Mouse (Mus musculus) embryonic facial prominence, embryonic 11.5 days (tissue): ENCODE results near the gene Mmd2. TPM values are rescaled to one million over a fixed set of nuclear protein-coding genes. Genes with fewer than 3 reads are reported as not detected.

Source experiments
- ATAC-seq: fragments of 200-750 bp; cut with Nextera tagmentation; replicated peaks from 2 replicates; pipeline ENCODE4 v1.8.0; 2017; ENCODE audit warnings: low read depth; ENCODE audit not compliant: insufficient number of reproducible peaks, low FRiP score, low TSS enrichment
- DNase-seq: peaks from one replicate; pipeline ENCODE4 v3.0.0-alpha.2; 2015; ENCODE audit warnings: low spot score
- H3K27ac ChIP-seq: fragments of 300-500 bp; sonication (generic); replicated peaks from 2 replicates; pipeline ENCODE4 v1.5.1; 2014; ENCODE audit warnings: mild to moderate bottlenecking, low read depth, low read length, control low read depth
- H3K27me3 ChIP-seq: fragments of 300-500 bp; sonication (generic); 2 replicates; pipeline ENCODE4 v1.6.1; 2014; ENCODE audit warnings: mild to moderate bottlenecking, low read length, moderate library complexity, mixed read lengths; ENCODE audit not compliant: control insufficient read depth, insufficient read depth
- H3K36me3 ChIP-seq: fragments of 300-500 bp; sonication (generic); replicated peaks from 2 replicates; pipeline ENCODE4 v1.6.1; 2014; ENCODE audit warnings: low read depth, mild to moderate bottlenecking, low read length, moderate library complexity, mixed read lengths; ENCODE audit not compliant: control insufficient read depth, insufficient read depth
- H3K4me1 ChIP-seq: fragments of 300-500 bp; sonication (generic); 2 replicates; pipeline ENCODE4 v1.6.1; 2014; ENCODE audit warnings: low read length, mixed read lengths; ENCODE audit not compliant: control insufficient read depth, insufficient read depth
- H3K4me2 ChIP-seq: fragments of 300-500 bp; sonication (generic); 2 replicates; pipeline ENCODE4 v1.6.1; 2014; ENCODE audit warnings: low read depth, mild to moderate bottlenecking, control low read depth, low read length, moderate library complexity
- H3K4me3 ChIP-seq: fragments of 300-500 bp; sonication (generic); 2 replicates; pipeline ENCODE4 v1.5.1; 2014; ENCODE audit warnings: low read depth, low read length, control low read depth
- H3K9ac ChIP-seq: fragments of 300-500 bp; sonication (generic); replicated peaks from 2 replicates; pipeline ENCODE4 v1.6.1; 2014; ENCODE audit warnings: mild to moderate bottlenecking, control low read depth, low read length
- H3K9me3 ChIP-seq: fragments of 300-500 bp; sonication (generic); replicated peaks from 2 replicates; pipeline ENCODE4 v1.6.1; 2016; ENCODE audit warnings: mild to moderate bottlenecking, low read length, inconsistent platforms, mixed read lengths; ENCODE audit not compliant: control insufficient read depth
- WGBS: fragments of 180-500 bp; shearing (Covaris S2); extraction: QIAGEN DNeasy Blood & Tissue Kit; methylation state at CpG from one replicate; pipeline ENCODE4 v1.1.7; 2014; 5-methylcytosine and 5-hydroxymethylcytosine counted together
- polyA plus RNA-seq: library from polyadenylated mRNA; unstranded; fragments of >200 nt; fragmentation: Nextera tagmentation; extraction: Ambion mirVana; gene quantifications from 2 replicates; pipeline ENCODE4 v1.2.1, GENCODE M21; 2014

Gene Mmd2
- polyA plus RNA-seq, 1 experiment from 2014 or later = 3.9 TPM

GRCm38 (mm10) chr5:142621421-142621820, 12.8 kb upstream of the Mmd2 start:
- DNase-seq (no peak), ATAC-seq (no peak)
- H3K4me1 ChIP-seq = no peaks in the 10 kb centered on the region
- WGBS = 63% methylated on average over 2 of the region's 2 CpGs
- H3K27me3 ChIP-seq = no peaks in the 10 kb centered on the region
- H3K9me3 ChIP-seq = no peaks in the 10 kb centered on the region
- no peaks in the 10 kb centered on the region for H3K36me3 ChIP-seq
- H3K9ac ChIP-seq = no peak overlapping the region
- no peak overlapping the region for H3K4me3 ChIP-seq
- no peak overlapping the region for H3K4me2 ChIP-seq
- H3K27ac ChIP-seq = no peak overlapping the region

- Histone ChIP-seq H3K4me2 (no peak overlapping the region), H3K4me1 (no peaks in the 10 kb centered on the region), H3K9ac (no peak overlapping the region), H3K27ac (no peak overlapping the region), H3K4me3 (no peak overlapping the region), H3K27me3 (no peaks in the 10 kb centered on the region), H3K9me3 (no peaks in the 10 kb centered on the region), H3K36me3 (no peaks in the 10 kb centered on the region)
- 0 out of 2 replicates have a peak, but pooled peaks have one; percentile 33 for ATAC-seq
- DNase-seq = peak; percentile 53
- WGBS = 26% methylated on average over 5 of the region's 5 CpGs
These were observed 11.3 kb upstream of the Mmd2 start for GRCm38 (mm10) chr5:142619866-142620265.

- H3K27ac ChIP-seq = no peak overlapping the region
- 68% methylated on average over 6 of the region's 6 CpGs for WGBS
These were observed 7.7 kb upstream of the Mmd2 start for GRCm38 (mm10) chr5:142616326-142616725.

GRCm38 (mm10) chr5:142615638-142616037, 7.0 kb upstream of the Mmd2 start:
- H3K4me2 ChIP-seq = no peak overlapping the region
- H3K4me1 ChIP-seq = no peaks in the 10 kb centered on the region
- no peak for DNase-seq
- no peak for ATAC-seq
- H3K36me3 ChIP-seq = no peaks in the 10 kb centered on the region
- H3K27me3 ChIP-seq = no peaks in the 10 kb centered on the region
- WGBS = 88% methylated on average over 4 of the region's 4 CpGs
- no peak overlapping the region for H3K27ac ChIP-seq
- no peak overlapping the region for H3K4me3 ChIP-seq
- no peak overlapping the region for H3K9ac ChIP-seq
- no peaks in the 10 kb centered on the region for H3K9me3 ChIP-seq

More at GRCm38 (mm10) chr5:142616326-142616725, 7.7 kb upstream of the Mmd2 start:
- Histone ChIP-seq H3K4me1 (no peaks in the 10 kb centered on the region), H3K4me3 (no peak overlapping the region), H3K9ac (no peak overlapping the region), H3K9me3 (no peaks in the 10 kb centered on the region), H3K36me3 (no peaks in the 10 kb centered on the region), H3K4me2 (no peak overlapping the region), H3K27me3 (no peaks in the 10 kb centered on the region)
- ATAC-seq (no peak), DNase-seq (no peak)

GRCm38 (mm10) chr5:142614513-142614912, 5.9 kb upstream of the Mmd2 start:
- Histone ChIP-seq H3K27ac (no peak overlapping the region), H3K9me3 (no peaks in the 10 kb centered on the region), H3K36me3 (no peaks in the 10 kb centered on the region), H3K27me3 (no peaks in the 10 kb centered on the region), H3K4me3 (no peak overlapping the region), H3K4me1 (no peaks in the 10 kb centered on the region), H3K4me2 (no peak overlapping the region), H3K9ac (no peak overlapping the region)
- DNase-seq = no peak
- WGBS = 72% methylated on average over 3 of the region's 3 CpGs
- no peak for ATAC-seq

GRCm38 (mm10) chr5:142610362-142610761, 1.8 kb upstream of the Mmd2 start:
- Histone ChIP-seq H3K27me3 (0 out of 2 replicates have a peak, but pooled peaks cover 3% of the 10 kb centered on the region), H3K36me3 (no peaks in the 10 kb centered on the region), H3K9ac (no peak overlapping the region), H3K4me2 (no peak overlapping the region), H3K4me3 (no peak overlapping the region), H3K4me1 (no peaks in the 10 kb centered on the region), H3K9me3 (no peaks in the 10 kb centered on the region), H3K27ac (no peak overlapping the region)
- DNase-seq = no peak
- WGBS = 80% methylated on average over 4 of the region's 4 CpGs
- ATAC-seq = no peak

- 0 out of 2 replicates have a peak, but pooled peaks cover 3% of the 10 kb centered on the region for H3K27me3 ChIP-seq
- 5% methylated on average over 4 of the region's 4 CpGs for WGBS
- DNase-seq (no peak), ATAC-seq (no peak)
- H3K9me3 ChIP-seq = no peaks in the 10 kb centered on the region
- peak overlapping the region; percentile 60 for H3K4me2 ChIP-seq
- H3K4me1 ChIP-seq = no peaks in the 10 kb centered on the region
- peak overlapping the region; percentile 60; the same call in 1 of the 2 replicates for H3K9ac ChIP-seq
- H3K36me3 ChIP-seq = no peaks in the 10 kb centered on the region
- peak overlapping the region; percentile 28 for H3K4me3 ChIP-seq
- H3K27ac ChIP-seq = no peak overlapping the region
These were observed 357 bp upstream of the Mmd2 start for GRCm38 (mm10) chr5:142608989-142609325.

GRCm38 (mm10) chr5:142605288-142605687, 3.3 kb downstream of the Mmd2 start:
- Histone ChIP-seq H3K4me1 (no peaks in the 10 kb centered on the region), H3K36me3 (no peaks in the 10 kb centered on the region), H3K4me2 (no peak overlapping the region), H3K9me3 (no peaks in the 10 kb centered on the region), H3K27ac (no peak overlapping the region), H3K9ac (no peak overlapping the region), H3K27me3 (0 out of 2 replicates have a peak, but pooled peaks cover 3% of the 10 kb centered on the region), H3K4me3 (no peak overlapping the region)
- ATAC-seq (no peak), DNase-seq (no peak)
- 83% methylated on average over 12 of the region's 12 CpGs for WGBS
